Mouse (Mus musculus) cerebellum, adult 2 months (tissue): ENCODE results near the gene Glo1.

Experiments used
- CTCF ChIP-seq: fragments of 200-500 bp; IDR thresholded peaks from 2 replicates; pipeline ENCODE4 v1.5.1; 2011; ENCODE audit warnings: low read depth, mild to moderate bottlenecking, control low read depth, low read length, moderate library complexity, borderline replicate concordance; ENCODE audit not compliant: insufficient read depth
- POLR2A ChIP-seq: fragments of 200-500 bp; IDR thresholded peaks from 2 replicates; pipeline ENCODE4 v1.6.1; 2011; ENCODE audit warnings: low read length, control low read depth, borderline replicate concordance; ENCODE audit not compliant: insufficient read depth

DNA sequence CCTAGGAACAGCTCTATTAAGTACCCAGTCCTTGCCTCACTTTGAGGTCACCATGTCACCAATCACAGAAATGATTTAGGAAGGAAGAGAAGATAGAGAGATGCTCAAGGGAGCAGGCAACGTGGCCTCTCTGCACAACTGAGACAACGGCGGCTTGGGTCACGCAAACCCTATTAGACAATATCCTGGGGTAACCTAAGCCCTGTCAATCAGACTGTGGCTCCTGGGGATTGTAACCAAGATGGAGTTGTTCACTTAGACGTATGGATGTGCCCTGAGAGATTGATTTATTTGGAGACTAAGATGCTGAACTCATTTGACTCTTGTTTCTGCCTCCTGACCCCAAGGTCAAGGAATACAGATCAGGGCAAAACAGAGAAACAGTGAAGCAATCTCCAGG, 32.3 kb downstream of the Glo1 start:
- TF ChIP-seq POLR2A (no peak), CTCF (no peak)
